Mouse (Mus musculus) limb, embryonic 11.5 days (tissue): ENCODE measurements at regions not wholly inside any gene's neighbourhood (a gene's known extent, or its start where the extent isn't known, plus 50 kb on each side); places are given as distances from the start of the nearest gene placed in this dataset.
"Not testable (repeated sequence)": the region's sequence is repeated elsewhere in the genome, so short reads cannot be mapped to it uniquely, and the experiment has no call there.

Experiments used
- ATAC-seq: fragments of 200-750 bp; cut with Nextera tagmentation; 2 replicates; pipeline ENCODE4 v1.8.0; 2017; ENCODE audit warnings: low read depth; ENCODE audit not compliant: insufficient number of reproducible peaks, low FRiP score, low TSS enrichment
- DNase-seq: peaks from one replicate; pipeline ENCODE4 v3.0.0-alpha.2; 2015; ENCODE audit warnings: low spot score
- H3K27ac ChIP-seq: fragments of 300-500 bp; sonication (generic); replicated peaks from 2 replicates; pipeline ENCODE4 v1.5.1; 2014; ENCODE audit warnings: low read depth, mild to moderate bottlenecking, low read length
- H3K27me3 ChIP-seq: fragments of 300-500 bp; sonication (generic); 2 replicates; pipeline ENCODE4 v1.6.1; 2014; ENCODE audit warnings: mild to moderate bottlenecking, low read length, mixed read lengths; ENCODE audit not compliant: control insufficient read depth, insufficient read depth
- H3K36me3 ChIP-seq: fragments of 300-500 bp; sonication (generic); 2 replicates; pipeline ENCODE4 v1.6.1; 2014; ENCODE audit warnings: mild to moderate bottlenecking, low read length, moderate library complexity, mixed read lengths; ENCODE audit not compliant: control insufficient read depth, insufficient read depth
- H3K4me1 ChIP-seq: fragments of 300-500 bp; sonication (generic); 2 replicates; pipeline ENCODE4 v1.6.1; 2014; ENCODE audit warnings: low read length, mixed read lengths; ENCODE audit not compliant: control insufficient read depth, insufficient read depth
- H3K4me2 ChIP-seq: fragments of 300-500 bp; sonication (generic); 2 replicates; pipeline ENCODE4 v1.6.1; 2014; ENCODE audit warnings: low read depth, mild to moderate bottlenecking, moderate library complexity; ENCODE audit not compliant: severe bottlenecking
- H3K4me3 ChIP-seq: fragments of 300-500 bp; sonication (generic); 2 replicates; pipeline ENCODE4 v1.5.1; 2014; ENCODE audit warnings: low read depth, low read length
- H3K9ac ChIP-seq: fragments of 300-500 bp; sonication (generic); 2 replicates; pipeline ENCODE4 v1.6.1; 2014; ENCODE audit warnings: mild to moderate bottlenecking, low read length
- H3K9me3 ChIP-seq: fragments of 300-500 bp; sonication (generic); 2 replicates; pipeline ENCODE4 v1.6.1; 2016; ENCODE audit warnings: low read length; ENCODE audit not compliant: control insufficient read depth
- WGBS: fragments of 180-500 bp; shearing (Covaris S2); extraction: QIAGEN DNeasy Blood & Tissue Kit; methylation state at CpG from one replicate; pipeline ENCODE4 v1.1.7; 2014; 5-methylcytosine and 5-hydroxymethylcytosine counted together

DNA sequence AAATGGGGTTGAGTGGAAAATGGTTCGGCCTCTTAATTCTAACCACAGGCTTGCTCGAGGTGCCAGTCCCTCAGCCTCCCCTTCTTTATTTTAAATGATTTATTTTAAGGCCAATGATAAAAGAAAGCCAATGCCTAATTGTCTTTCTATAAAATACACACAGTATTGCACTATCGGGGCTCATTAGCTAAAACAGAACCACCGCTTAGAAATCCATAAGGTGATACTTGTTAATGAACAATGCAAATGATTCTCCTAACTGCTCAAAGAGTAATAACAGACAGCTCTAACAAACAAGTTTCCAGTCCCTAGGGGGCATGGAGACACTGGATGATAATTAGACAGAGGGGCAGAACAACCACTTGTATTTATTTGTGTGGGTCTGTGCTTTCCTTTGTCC, 58.8 kb downstream of the Emx2 start:
- no peak for ATAC-seq

DNA sequence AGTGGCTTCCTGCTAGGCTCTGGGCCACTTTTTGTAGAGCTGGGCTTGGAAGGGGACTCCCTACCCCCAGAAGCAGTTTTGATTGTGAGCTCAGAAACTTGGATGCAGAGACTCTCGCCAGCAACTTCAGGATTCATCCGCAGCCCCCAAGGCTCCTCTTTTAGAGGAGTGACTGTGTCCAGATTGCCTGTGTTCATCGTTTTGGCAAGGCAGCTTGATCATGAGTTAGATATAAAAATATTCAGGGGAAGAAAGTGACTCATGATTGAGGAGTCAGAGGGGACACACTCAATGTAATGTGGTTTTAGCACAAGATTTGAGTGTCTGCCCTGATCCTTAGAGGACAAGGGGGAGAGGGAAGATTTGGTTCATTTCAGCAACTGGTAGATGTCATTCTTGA, 61.0 kb downstream of the Emx2 start:
- H3K9ac ChIP-seq: no peak overlapping the region
- H3K4me2 ChIP-seq: no peak overlapping the region
- no peak overlapping the region for H3K4me3 ChIP-seq
- no peaks in the 10 kb centered on the region for H3K9me3 ChIP-seq
- no peaks in the 10 kb centered on the region for H3K36me3 ChIP-seq
- no peaks in the 10 kb centered on the region for H3K27me3 ChIP-seq
- no peaks in the 10 kb centered on the region for H3K4me1 ChIP-seq
- 81% methylated on average over 3 of the region's 3 CpGs for WGBS
- DNase-seq (peak; percentile 14), ATAC-seq (no peak)
- H3K27ac ChIP-seq: no peak overlapping the region

More for the DNA sequence above, 58.8 kb downstream of the Emx2 start:
- WGBS: 83% methylated on average over 4 of the region's 4 CpGs
- Histone ChIP-seq H3K4me1 (no peaks in the 10 kb centered on the region), H3K36me3 (no peaks in the 10 kb centered on the region), H3K9me3 (no peaks in the 10 kb centered on the region), H3K4me3 (no peak overlapping the region), H3K9ac (no peak overlapping the region), H3K27me3 (no peaks in the 10 kb centered on the region), H3K4me2 (no peak overlapping the region), H3K27ac (no peak overlapping the region)
- DNase-seq: no peak

DNA sequence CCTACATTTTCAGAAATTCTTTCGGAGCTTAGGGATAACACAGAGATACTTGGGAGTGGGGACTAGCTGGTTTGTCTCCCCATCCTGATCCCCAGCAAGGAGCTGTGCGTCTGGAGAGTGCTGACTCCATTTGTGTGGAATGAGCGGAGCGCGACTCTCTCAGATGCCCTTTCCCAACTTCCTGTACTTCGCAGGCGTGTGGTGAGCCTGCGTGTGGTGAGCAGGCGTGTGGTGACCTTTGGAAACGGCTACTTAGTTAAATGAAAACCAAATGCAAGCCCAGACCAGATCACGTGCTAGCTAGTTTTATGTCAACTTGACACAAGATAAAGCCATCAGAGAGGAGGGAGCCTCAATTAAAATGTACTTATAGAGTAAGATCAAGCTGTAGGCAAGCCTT, 64.0 kb downstream of the Emx2 start:
- no peak overlapping the region for H3K4me3 ChIP-seq
- no peak overlapping the region for H3K4me2 ChIP-seq
- no peak overlapping the region for H3K9ac ChIP-seq
- no peaks in the 10 kb centered on the region for H3K36me3 ChIP-seq
- no peaks in the 10 kb centered on the region for H3K27me3 ChIP-seq
- 18% methylated on average over 11 of the region's 11 CpGs for WGBS
- H3K27ac ChIP-seq: no peak overlapping the region
- ATAC-seq: no peak
- DNase-seq: peak; percentile 39
- no peaks in the 10 kb centered on the region for H3K4me1 ChIP-seq
- H3K9me3 ChIP-seq: no peaks in the 10 kb centered on the region

DNA sequence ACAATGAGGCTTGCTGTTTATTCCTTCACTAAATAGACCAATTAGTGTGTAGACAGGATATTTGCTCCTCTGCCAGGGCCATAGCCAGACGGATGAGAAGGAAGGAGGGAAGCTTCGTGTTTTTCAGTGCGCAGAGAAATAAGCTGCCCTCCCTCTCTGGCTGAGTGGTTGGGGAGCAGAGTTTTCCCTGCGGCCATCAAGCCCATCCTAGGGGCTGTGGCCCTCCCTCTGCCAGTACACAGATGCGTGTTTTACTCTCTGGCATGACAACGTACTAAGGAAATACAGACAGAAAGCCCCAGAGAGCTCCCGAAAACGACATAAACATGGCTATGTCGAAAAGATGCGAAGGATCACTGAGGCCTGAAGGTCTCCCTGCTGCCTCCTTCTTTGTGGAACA, 65.2 kb downstream of the Emx2 start:
- ATAC-seq (no peak), DNase-seq (no peak)
- no peak overlapping the region for H3K9ac ChIP-seq
- H3K4me1 ChIP-seq: no peaks in the 10 kb centered on the region
- H3K27ac ChIP-seq: no peak overlapping the region
- H3K27me3 ChIP-seq: no peaks in the 10 kb centered on the region
- no peaks in the 10 kb centered on the region for H3K36me3 ChIP-seq
- H3K9me3 ChIP-seq: no peaks in the 10 kb centered on the region
- H3K4me2 ChIP-seq: no peak overlapping the region
- H3K4me3 ChIP-seq: no peak overlapping the region
- 78% methylated on average over 10 of the region's 10 CpGs for WGBS

DNA sequence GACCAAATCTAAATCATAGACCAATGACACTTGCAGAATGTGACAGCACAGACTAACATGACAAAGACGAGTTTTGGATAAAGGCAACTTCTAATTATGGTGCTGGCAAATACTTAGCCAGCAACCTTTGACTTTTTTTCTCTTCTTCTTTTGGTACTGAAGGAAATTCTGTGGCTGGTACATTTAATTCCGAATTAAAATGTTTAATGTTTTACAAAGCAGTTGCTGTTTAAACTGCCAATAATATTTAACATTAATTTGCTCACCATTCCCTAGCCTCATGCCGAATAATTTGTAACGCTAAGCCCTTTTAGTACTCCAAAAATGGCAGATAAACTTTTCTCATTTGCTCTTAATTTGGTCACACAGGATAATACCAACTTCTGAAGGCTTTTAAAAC, 105.9 kb downstream of the Emx2 start:
- no peaks in the 10 kb centered on the region for H3K36me3 ChIP-seq
- DNase-seq (no peak), ATAC-seq (no peak)
- no peak overlapping the region for H3K9ac ChIP-seq
- no peaks in the 10 kb centered on the region for H3K9me3 ChIP-seq
- WGBS: 81% methylated on average over 4 of the region's 4 CpGs
- H3K4me2 ChIP-seq: no peak overlapping the region
- no peaks in the 10 kb centered on the region for H3K27me3 ChIP-seq
- H3K4me1 ChIP-seq: no peaks in the 10 kb centered on the region
- no peak overlapping the region for H3K4me3 ChIP-seq
- H3K27ac ChIP-seq: no peak overlapping the region

DNA sequence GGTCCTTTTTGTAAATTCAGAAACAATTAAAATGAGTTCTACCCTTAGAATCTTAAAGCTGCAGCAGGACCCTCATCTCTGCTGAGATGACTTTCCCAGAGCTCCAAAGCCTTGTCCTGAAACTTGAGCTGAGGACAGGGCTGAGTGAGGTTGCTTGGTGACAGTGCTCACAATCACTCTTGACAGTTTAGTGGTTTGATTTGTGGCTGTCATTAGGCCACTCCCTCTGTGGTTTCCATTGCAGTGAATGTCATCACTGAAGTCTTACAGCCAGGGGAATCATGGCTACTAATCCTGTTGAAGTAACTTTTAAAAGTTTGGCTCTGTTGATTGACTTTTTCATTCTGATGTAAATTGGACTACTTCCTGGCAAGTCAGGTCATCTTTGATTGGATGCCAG, 110.7 kb downstream of the Emx2 start:
- Histone ChIP-seq H3K4me1 (no peaks in the 10 kb centered on the region), H3K27me3 (no peaks in the 10 kb centered on the region), H3K36me3 (no peaks in the 10 kb centered on the region), H3K9ac (no peak overlapping the region), H3K27ac (no peak overlapping the region), H3K4me3 (no peak overlapping the region), H3K9me3 (no peaks in the 10 kb centered on the region), H3K4me2 (no peak overlapping the region)
- DNase-seq (no peak), ATAC-seq (no peak)

DNA sequence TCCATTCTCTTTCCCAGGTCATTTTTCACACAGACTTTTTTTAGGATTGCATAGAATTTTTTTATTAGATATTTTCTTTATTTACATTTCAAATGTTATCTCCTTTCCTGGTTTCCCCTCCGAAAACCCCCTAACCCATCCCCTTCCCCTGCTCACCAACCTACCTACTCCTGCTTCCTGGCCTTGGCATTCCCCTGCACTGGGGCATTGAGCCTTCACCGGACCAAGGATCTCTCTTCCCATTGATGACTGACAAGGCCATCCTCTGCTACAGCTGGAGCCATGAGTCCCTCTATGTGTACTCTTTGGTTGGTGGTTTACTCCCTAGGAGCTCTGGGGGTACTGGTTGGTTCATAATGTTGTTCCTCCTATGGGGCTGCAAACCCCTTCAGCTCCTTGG, 111.4 kb downstream of the Emx2 start:
- not testable (repeated sequence) for H3K36me3 ChIP-seq, H3K4me3 ChIP-seq, H3K4me2 ChIP-seq, H3K27ac ChIP-seq, H3K9ac ChIP-seq, H3K9me3 ChIP-seq, H3K27me3 ChIP-seq, ATAC-seq, H3K4me1 ChIP-seq, DNase-seq
- 91% methylated on average over 2 of the region's 2 CpGs for WGBS

DNA sequence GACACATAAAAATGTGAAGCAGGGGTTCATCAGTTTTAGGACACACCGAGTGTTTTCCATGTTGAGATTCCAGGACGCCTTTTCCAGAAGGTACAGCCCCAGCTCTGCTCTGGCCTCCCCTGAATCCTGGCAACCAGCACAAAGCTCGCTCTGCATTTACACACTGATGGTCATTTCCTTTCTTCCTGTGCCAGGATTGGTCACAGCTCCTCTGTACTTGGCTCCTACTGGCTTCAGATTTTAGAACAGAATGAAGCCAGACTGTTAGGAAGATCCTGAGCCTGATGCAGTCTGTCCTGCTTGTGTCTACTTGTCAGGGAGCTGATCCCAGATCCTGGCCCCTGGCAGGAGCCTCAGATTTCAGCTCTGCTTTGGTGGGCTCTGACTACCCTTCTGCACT, 116.2 kb downstream of the Emx2 start:
- Histone ChIP-seq H3K4me2 (no peak overlapping the region), H3K27me3 (no peaks in the 10 kb centered on the region), H3K36me3 (no peaks in the 10 kb centered on the region), H3K27ac (no peak overlapping the region), H3K4me3 (no peak overlapping the region), H3K9ac (no peak overlapping the region), H3K9me3 (no peaks in the 10 kb centered on the region), H3K4me1 (no peaks in the 10 kb centered on the region)
- WGBS: 75% methylated on average over 3 of the region's 3 CpGs
- DNase-seq (no peak), ATAC-seq (no peak)

DNA sequence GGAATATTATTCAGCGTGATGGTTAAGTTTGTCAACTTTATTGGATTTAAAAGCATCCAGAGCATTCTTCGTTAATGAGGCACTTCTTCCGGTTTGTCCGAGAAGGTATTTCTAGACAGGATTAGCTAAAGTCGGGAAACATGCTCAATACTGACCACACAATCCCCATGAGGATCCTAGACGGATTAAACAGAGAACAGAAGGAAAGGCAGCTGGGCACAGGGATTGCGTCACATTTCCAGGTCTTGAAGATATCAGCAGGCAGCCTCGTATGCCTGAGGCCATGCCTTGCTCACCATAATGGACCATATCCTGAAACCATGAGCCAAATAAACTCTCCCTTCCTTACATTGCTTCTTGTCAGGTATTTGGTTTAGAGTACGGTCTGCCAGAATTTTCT, 119.7 kb downstream of the Emx2 start:
- Histone ChIP-seq H3K9me3 (no peaks in the 10 kb centered on the region), H3K27ac (no peak overlapping the region), H3K27me3 (no peaks in the 10 kb centered on the region), H3K36me3 (no peaks in the 10 kb centered on the region), H3K4me1 (no peaks in the 10 kb centered on the region), H3K9ac (no peak overlapping the region), H3K4me3 (no peak overlapping the region), H3K4me2 (no peak overlapping the region)
- ATAC-seq (no peak), DNase-seq (no peak)
- WGBS: 74% methylated on average over 9 of the region's 9 CpGs
